Mouse (Mus musculus): ENCODE measurements around the gene C1qtnf5.

DNA sequence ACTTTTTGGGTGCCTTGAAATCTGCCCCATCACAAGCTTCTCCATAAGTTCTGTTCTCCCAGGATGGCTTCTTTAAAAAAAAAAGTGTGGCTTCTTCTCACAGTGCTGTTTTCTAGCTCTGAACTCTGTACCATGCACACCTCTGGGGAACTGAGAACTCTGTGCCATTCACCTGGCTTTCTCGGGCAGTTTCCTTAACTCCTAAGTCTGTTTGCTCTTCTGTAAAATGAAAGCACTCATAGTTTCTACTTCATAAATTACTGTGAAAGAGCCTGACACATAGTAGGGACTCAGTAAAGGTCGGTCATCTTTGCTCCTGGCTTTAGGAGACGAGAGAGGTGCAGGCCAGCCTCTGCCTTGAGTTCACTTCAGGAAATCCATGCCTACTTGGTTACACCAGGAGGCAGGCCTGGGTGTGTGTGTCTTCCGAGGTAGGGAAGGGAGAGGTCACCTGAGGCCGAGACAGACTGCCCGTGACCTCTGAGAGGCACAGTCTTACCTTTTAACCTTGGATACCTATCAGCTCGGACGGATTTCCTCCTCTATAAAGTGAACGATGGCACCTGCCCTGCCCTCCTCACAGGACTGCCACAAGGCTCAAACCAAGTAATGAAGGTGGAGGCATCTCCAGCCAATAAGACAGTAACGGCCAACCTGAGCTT, 28.8 kb upstream of the C1qtnf5 start:
- TF ChIP-seq CTCF (IDR thresholded peaks at IDR 0.05; ENCODE audit: insufficient read depth, low read length) (no peak), POLR2A (IDR thresholded peaks at IDR 0.05; ENCODE audit: borderline replicate concordance, extremely low read depth, low read depth, low read length) (no peak)
